Mouse (Mus musculus) right cerebral cortex, postnatal 25 days (tissue): ENCODE data around the gene Lamp2.
"Not testable (repeated sequence)": the region's sequence is repeated elsewhere in the genome, so short reads cannot be mapped to it uniquely, and the experiment has no call there.

Source experiments
- DNase-seq: peaks from one replicate; pipeline ENCODE4 v3.0.0; 2022

Lamp2 gene

DNA sequence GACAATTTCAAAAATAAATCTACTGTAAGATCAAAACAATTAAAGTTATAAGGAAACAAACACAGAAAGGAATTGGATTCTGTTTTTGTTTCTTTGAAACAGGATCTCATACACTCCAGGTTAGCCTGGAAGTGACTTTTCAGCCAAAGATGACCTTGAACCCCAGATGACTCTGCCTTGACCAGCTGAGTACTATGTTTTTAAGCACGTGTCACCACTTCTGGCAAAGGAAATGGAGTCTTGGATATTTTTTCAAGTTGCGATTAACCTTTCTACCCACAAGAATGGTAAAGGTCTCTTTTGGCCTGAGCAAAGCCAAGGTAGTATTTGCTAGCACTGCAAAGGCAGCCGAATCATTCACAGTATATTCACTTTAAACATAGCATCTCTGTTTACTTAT is 33.2 kb downstream of the Lamp2 start:
- no peak for DNase-seq

DNA sequence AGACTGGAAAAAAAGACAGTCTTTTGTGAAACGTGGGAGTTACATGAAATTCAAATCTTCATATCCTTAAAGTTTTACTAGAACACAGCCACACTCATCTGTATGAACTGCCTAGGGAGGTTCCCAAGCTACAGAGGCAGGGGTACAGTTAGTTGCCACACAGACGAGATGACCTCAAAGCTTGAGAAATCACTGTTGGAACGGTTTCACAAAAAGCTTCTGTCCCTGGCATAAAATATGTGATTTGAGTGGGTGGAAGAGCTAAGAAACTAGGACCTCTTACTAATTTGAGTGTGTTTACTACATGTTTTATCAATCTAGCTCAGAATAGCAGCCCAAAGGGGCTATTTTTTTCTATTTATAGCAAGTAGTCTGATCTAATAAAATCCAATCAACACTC is 33.9 kb downstream of the Lamp2 start:
- no peak for DNase-seq

DNA sequence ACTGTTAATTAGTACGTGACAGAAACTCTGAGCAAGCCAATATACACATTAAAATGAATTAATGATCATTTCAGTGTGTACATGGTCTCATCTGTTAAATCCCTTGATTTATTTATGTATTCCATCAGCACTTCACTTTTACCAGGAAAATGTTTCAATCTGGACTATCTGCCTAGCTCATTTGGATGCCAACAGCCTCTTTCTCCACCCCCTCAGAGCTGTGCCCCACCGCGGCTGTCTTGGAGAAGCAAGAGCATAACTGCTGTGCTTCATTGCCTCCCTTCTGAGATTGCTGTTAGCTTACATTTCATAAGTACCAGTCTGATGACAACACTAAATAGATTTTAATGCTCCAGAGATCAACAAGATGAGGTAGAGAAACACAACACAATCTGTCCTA is 52.4 kb downstream of the Lamp2 start:
- no peak for DNase-seq

DNA sequence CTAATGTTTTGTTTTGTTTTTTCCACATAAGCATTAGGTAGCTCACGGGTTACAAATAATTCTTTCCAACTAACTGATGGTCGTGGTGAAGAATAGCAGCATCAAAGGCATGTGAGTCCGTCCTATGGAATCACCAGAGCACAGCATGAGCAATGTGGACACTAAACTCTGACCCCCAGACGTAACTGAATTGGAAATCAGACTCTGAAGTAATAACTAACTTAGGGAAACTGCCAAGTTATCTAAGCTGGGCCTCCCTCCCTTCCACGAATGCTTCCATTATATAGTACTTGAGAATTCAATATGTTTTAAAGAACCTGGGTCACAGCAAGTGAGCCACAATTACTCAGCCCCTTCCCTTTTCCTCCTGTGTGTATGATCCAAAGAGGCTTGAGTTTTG is 53.3 kb downstream of the Lamp2 start:
- DNase-seq = no peak

DNA sequence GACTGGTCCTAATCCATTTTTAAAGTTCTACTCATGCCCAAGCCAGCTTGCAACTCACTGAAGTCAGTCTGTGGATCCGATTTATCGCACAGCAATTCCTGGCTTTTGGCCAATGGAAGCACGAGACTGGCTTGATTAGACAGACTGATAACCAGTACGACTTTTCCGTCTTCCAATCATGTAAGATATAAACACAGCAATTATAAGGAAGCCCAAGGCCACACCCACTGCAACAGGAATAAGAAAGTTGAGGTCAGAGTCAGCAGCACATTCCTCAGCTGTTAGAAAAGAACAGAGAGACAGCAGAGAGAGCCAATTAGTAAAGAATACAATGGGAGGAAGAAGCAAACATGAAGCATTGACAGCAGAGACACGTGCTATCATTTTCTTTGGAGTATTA is 54.2 kb downstream of the Lamp2 start:
- DNase-seq = no peak

DNA sequence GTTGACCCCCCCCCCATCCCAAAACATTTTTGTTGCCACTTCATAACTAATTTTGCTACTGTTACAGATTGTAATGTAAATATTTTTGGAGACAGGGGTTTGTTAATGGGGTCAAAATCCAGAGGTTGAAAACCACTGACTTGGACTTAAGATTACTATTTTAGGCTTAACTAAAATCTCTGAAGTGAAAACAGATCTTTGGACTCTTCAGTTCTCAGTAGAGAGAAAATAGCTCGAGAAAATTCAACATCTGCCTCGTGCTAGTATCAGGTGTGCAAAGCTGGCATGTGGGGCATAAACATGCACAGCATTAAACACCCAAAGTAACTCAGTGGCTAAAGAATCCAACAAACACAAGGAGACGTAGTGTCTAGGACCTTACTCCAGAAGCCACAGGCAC is 55.6 kb downstream of the Lamp2 start:
- DNase-seq = no peak

DNA sequence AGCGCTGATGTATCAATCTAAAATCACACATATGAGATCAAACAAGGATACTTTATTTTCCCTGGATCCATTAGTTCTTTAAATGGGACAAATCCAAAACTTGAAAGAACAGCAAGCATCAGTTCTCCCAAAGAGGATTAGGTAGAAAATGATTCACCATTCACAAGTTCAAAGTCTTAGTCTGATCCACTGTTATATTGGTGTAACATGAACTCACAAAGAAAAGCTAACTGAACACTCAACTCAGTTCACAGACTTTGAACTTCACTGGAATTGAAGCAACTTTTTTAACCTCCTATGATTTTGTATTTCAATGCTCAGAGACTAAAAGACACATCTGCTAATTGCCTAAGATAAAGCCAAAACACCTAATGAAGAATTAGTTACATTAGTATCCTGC is 56.6 kb downstream of the Lamp2 start:
- no peak for DNase-seq

DNA sequence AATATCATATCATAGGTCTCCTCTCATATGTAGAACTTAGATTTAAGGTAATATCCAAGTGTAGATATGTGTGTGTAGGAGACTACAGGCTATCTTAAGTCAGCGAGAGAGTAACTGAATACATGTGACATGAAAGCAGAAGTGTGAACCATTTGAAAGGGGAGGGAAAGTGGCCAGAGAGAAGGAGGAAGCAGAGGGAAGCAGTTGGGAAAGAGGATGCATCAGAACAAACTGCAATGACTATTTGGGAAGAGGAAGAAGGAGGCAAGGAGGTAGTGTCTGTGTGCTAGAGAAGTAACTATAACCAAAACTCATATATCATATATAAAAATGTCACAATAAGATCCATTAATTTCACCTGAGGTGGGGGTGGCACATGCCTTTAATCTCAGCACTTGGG is 83.1 kb downstream of the Lamp2 start:
- not testable (repeated sequence) for DNase-seq

DNA sequence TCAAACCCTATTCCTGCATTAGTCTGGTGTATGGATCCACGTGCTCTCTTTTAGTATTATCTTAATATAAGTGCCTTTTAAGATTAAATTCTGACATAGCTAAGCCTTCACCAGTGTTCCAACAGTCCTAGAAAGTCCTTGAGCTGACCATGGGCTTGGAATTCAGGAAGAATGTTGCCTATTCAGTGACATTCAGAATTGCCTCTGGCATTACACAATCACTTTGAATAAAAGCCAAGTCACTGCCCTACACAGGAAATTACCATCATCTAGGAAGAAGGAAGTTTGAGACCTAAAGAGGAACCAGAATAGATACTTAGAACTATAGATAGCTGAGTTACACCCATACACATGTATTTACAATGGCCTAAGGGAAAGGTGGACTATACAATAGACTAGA is 91.6 kb downstream of the Lamp2 start:
- not testable (repeated sequence) for DNase-seq

DNA sequence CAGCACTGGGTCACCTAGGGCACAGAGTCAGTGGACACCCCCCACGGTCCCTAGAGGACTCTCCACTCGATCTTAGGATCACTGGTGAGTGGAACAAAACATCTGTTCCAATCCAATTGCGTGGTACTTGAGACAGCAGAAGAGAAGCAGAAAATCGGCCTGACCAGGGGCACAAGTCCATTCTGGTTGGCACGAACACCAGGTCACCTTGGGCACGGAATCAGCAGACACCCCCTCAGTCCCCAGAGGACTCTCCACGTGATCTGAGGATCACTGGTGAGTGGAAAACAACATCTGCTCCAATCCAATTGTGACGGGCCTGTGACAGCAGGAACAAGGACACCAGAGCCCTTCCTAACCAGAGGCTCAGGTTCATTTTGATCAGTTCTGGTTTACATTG is 94.2 kb downstream of the Lamp2 start:
- DNase-seq = no peak
